Mouse (Mus musculus): ENCODE measurements at regions not wholly inside any gene's neighbourhood (a gene's known extent, or its start where the extent isn't known, plus 50 kb on each side); places are given as distances from the start of the nearest gene placed in this dataset.

DNA sequence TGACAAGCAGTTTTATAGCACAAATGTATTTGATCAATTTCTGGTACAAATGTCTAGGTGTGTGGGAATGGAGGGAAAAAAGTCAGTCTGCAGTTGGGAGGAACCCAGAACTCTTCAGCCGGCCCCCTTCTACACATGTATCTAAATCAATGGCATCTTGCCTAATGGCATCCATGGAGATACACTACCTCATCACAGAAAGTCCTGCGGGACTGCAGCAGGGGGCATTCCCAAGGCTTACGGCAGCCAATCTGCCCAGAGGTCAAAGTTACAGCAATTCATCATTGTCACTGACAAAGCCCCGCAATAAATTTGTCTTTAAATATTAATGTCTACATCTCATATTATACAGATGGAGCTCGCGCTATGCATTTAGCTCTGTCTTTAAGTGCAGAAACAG, 135.7 kb upstream of the Arhgap5 start:
- 52% methylated on average over 6 of the region's 6 CpGs for WGBS
- Histone ChIP-seq H3K4me2 (replicated peaks) (no peak overlapping the region), H3K4me1 (peaks cover 17% of the 10 kb centered on the region), H3K27ac (no peak overlapping the region), H3K27me3 (no peaks in the 10 kb centered on the region), H3K4me3 (no peak overlapping the region), H3K9me3 (no peaks in the 10 kb centered on the region), H3K36me3 (no peaks in the 10 kb centered on the region), H3K9ac (no peak overlapping the region)
- ATAC-seq (ENCODE audit: low FRiP score, low read depth), result no peak

DNA sequence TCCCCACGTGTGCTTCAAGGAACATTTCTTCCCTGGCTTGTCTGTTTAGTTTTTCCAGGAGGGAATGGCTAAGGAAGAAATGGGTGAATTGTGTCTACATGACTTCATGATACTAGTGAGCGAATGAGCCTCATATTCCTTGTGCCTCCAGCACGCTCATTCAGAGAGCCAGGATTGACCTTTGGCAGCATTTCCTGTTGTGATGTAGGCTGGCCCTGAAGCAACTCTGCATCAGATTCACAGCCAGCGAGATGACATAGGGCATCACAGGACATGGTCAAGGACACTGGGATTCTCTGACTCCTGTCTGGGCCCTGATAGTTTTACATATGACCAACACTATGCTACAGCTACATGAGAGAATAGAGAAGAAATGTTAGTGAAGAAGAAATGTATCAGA, 135.3 kb upstream of the Arhgap5 start:
- no peak overlapping the region for H3K4me3 ChIP-seq
- WGBS, result 55% methylated on average over 4 of the region's 4 CpGs
- peaks cover 17% of the 10 kb centered on the region for H3K4me1 ChIP-seq
- no peaks in the 10 kb centered on the region for H3K36me3 ChIP-seq
- H3K9ac ChIP-seq, result no peak overlapping the region
- H3K9me3 ChIP-seq, result no peaks in the 10 kb centered on the region
- no peak for ATAC-seq (ENCODE audit: low FRiP score, low read depth)
- no peaks in the 10 kb centered on the region for H3K27me3 ChIP-seq
- H3K4me2 ChIP-seq (replicated peaks), result no peak overlapping the region
- no peak overlapping the region for H3K27ac ChIP-seq

DNA sequence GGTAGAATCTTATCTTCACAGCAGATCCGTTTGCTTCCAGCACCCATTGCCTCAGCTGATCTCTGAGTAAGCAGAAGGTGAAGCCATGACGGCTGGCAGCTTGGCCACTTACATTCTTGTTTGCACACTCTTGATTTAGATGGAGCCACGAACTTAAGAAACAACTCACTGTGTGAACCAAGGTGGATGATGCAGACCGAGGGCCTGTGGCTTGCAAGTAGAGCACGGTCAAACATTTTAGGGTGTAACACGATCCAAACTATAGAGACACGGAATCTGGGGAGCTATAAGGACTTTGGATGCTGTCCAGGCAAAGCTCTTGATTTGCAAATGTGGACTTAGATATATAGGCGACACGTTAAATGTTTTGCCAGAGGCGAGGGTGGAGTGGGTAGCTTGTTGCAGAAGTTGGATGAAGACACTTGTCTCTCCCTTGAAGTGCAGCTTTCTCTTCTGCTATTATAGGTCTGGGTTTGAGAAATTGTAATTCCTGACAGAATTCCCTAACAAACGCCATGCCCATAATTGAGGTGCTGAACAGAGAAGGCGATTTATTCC, 133.5 kb upstream of the Arhgap5 start:
- no peaks in the 10 kb centered on the region for H3K9me3 ChIP-seq
- WGBS, result 33% methylated on average over 12 of the region's 12 CpGs
- ATAC-seq (ENCODE audit: low FRiP score, low read depth), result peak; percentile 54; the same call in 1 of the 2 replicates

DNA sequence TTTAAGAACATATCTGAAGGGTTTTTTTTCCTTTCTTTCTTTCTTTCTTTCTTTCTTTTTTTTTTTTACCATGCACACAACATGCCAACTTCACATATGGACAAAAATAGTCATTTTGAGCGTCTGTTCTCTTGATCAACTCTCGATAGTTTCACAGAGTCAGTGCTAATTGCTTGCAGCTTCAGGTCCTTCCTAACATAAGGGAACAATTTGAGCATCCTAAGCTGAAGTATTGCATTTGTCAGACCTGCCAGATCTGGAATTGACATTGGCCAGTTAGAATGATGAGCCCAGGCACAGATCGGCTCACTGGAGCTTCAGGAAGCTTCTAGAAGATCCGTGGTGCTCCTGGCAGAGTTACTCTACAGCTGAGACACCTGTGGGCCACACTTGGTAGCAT, 128.7 kb upstream of the Arhgap5 start:
- Histone ChIP-seq H3K4me3 (no peak overlapping the region), H3K4me1 (peaks cover 14% of the 10 kb centered on the region), H3K4me2 (replicated peaks) (no peak overlapping the region), H3K36me3 (no peaks in the 10 kb centered on the region), H3K9ac (no peak overlapping the region), H3K27ac (no peak overlapping the region), H3K9me3 (no peaks in the 10 kb centered on the region), H3K27me3 (no peaks in the 10 kb centered on the region)
- ATAC-seq (ENCODE audit: low FRiP score, low read depth), result no peak
- 32% methylated on average over 4 of the region's 4 CpGs for WGBS

More for the DNA sequence above, 133.5 kb upstream of the Arhgap5 start:
- H3K9ac ChIP-seq, result no peak overlapping the region
- peaks cover 19% of the 10 kb centered on the region for H3K4me1 ChIP-seq
- no peaks in the 10 kb centered on the region for H3K27me3 ChIP-seq
- H3K36me3 ChIP-seq, result no peaks in the 10 kb centered on the region
- no peak overlapping the region for H3K4me3 ChIP-seq
- H3K27ac ChIP-seq, result peak overlapping the region; percentile 6; the same call in 1 of the 2 replicates
- no peak overlapping the region for H3K4me2 ChIP-seq (replicated peaks)

DNA sequence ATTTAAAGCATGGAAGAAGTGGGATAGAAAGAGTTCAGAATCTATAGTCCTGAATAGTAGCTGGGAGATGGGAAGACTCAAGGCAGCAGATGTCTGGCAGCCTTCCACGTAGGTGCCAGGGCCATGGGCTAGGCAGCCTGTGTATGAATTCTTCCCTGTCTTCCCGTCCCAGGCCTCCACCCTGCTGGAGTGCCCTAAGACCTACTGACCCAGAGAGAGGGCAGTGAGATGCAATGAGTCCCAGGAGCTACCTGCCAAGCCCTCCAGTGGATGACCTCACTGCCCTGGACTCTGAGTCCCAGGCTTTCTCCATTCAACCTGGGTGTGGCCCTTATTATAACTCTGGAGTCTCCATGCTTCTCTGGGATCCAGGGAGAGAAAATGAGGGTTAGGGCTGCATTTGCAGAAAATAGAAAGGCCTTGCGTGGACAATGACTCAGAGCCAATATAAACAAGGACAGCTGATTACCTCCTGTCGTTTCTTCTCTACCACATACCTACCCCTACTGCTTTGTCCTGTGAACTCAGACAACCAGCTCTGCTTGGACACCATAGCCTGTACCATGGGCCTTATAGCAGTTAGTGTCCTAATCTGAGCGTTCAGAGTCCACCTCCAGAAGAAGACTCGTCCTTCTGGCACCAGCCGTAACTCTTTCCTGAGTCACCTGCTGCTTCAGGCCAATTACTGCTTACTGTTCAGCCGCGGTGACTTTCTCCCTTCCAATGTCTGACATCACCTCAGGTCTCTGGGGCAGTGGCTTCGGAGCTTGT, 126.9 kb upstream of the Arhgap5 start:
- Histone ChIP-seq H3K27ac (no peak overlapping the region), H3K9ac (no peak overlapping the region), H3K27me3 (no peaks in the 10 kb centered on the region), H3K36me3 (no peaks in the 10 kb centered on the region), H3K4me2 (replicated peaks) (no peak overlapping the region), H3K9me3 (no peaks in the 10 kb centered on the region), H3K4me1 (peaks cover 19% of the 10 kb centered on the region), H3K4me3 (no peak overlapping the region)
- 78% methylated on average over 10 of the region's 10 CpGs for WGBS
- ATAC-seq (ENCODE audit: low FRiP score, low read depth), result no peak

DNA sequence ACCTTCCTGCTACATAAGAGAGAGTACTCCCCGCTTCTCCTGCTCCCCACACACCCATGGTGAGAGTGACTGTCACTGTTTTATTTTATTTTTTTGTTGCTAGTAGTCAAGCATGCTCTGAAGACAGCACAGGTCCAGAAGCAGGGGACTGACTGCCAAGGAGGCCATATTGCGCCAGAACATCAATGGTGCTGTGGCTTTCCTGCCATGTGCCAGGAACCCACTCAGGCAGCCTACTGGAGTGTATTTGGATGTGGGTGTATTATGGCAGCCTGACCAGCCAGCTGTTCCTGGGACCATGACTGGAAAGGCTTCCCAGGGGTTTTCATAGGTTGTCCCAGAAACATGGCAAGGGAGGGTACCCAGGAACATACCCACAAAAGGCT, 126.3 kb upstream of the Arhgap5 start:
- no peaks in the 10 kb centered on the region for H3K9me3 ChIP-seq
- 95% methylated on average over 2 of the region's 2 CpGs for WGBS
- no peaks in the 10 kb centered on the region for H3K36me3 ChIP-seq
- no peak overlapping the region for H3K9ac ChIP-seq
- H3K27ac ChIP-seq, result no peak overlapping the region
- H3K4me1 ChIP-seq, result peaks cover 25% of the 10 kb centered on the region
- ATAC-seq (ENCODE audit: low FRiP score, low read depth), result no peak
- H3K4me3 ChIP-seq, result no peak overlapping the region
- H3K27me3 ChIP-seq, result no peaks in the 10 kb centered on the region
- H3K4me2 ChIP-seq (replicated peaks), result no peak overlapping the region

DNA sequence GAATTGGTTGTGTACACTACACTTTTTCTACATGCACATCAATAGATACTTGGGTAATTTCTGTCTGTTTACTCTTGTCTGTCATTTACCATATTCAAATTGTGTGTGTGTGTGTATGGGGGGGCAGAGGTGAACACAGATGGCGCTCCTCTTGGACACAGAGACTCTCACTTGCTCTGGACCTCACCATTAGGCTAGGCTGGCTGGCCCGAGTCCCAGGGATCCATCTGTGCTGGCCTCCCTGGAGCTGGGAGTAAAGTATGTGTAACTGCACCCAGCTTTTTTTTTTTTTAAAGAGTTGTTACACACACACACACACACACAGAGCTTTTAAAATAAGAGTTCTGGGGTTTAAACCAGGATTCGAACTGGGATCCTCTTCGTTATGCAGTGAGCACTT, 124.5 kb upstream of the Arhgap5 start:
- ATAC-seq (ENCODE audit: low FRiP score, low read depth), result no peak
- peaks cover 36% of the 10 kb centered on the region for H3K4me1 ChIP-seq
- 83% methylated on average over 4 of the region's 4 CpGs for WGBS

DNA sequence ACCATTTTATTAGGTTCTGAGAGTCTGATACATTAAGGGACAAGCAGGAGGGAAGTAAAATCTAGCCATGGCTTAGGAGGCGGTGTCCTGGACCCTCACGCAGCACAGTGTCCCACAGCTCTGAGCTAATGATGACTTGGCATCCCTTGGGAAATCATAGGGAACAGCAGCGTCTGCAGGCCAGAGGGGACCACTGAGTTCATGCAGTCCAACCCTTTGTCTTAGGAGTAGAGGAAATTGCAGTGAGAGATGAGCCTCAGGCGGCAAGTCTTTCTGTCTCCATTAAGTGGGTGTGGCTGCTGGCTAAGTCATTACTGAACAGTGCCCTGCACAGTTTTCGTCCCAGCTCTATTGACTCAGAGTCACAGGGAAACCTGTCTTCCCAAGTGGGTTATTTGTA, 123.8 kb upstream of the Arhgap5 start:
- no peak overlapping the region for H3K27ac ChIP-seq
- H3K9ac ChIP-seq, result no peak overlapping the region
- WGBS, result 53% methylated on average over 5 of the region's 5 CpGs
- H3K36me3 ChIP-seq, result no peaks in the 10 kb centered on the region
- no peak overlapping the region for H3K4me3 ChIP-seq
- ATAC-seq (ENCODE audit: low FRiP score, low read depth), result no peak
- H3K4me1 ChIP-seq, result peaks cover 36% of the 10 kb centered on the region
- no peaks in the 10 kb centered on the region for H3K27me3 ChIP-seq
- H3K4me2 ChIP-seq (replicated peaks), result no peak overlapping the region
- no peaks in the 10 kb centered on the region for H3K9me3 ChIP-seq

More for the DNA sequence above, 124.5 kb upstream of the Arhgap5 start:
- Histone ChIP-seq H3K9ac (no peak overlapping the region), H3K27ac (no peak overlapping the region), H3K4me3 (no peak overlapping the region), H3K27me3 (no peaks in the 10 kb centered on the region), H3K9me3 (no peaks in the 10 kb centered on the region), H3K36me3 (no peaks in the 10 kb centered on the region), H3K4me2 (replicated peaks) (no peak overlapping the region)

DNA sequence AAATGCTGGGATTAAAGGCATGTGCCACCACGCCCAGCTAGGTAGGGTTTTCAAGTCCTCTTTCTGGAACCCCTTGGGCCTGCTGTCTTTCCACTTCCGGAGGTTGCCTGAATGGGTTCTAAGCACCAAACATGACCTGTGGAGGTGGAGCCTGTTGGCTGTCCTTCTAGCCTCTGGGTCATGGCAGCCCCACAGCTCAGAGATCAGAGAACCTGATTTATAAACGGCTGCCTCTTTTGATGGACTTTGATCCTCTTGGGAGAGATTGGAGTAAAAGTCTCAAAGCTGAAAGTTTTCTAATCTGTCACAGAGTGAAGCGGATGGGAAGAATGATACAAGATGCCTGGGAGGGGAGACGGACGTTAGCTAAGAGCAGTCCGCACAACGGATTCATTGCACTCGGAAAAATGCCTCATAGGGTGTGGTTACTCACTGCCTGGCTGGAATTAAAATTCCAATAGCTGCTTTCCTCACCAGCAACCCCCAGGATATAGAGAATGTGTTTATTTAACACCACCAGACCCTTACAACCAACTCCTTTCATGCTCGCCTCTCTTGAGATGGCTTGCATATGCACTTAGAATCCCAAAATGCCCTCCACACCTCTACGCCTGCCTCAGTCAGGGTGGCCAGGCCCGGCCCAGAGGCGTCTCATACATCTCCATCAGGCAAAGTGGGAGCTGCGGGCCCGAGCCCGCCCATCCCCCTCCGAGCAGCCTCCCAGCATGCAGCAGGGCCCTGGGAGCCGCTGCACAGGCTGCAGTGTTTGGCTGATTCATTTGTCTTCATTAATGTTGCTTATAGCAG, 122.4 kb upstream of the Arhgap5 start:
- Histone ChIP-seq H3K9ac (no peak overlapping the region), H3K4me2 (replicated peaks) (peak overlapping the region; percentile 23; the same call in 1 of the 2 replicates), H3K27me3 (no peaks in the 10 kb centered on the region), H3K9me3 (no peaks in the 10 kb centered on the region), H3K4me1 (peaks cover 35% of the 10 kb centered on the region), H3K4me3 (no peak overlapping the region), H3K27ac (peak overlapping the region; percentile 75), H3K36me3 (no peaks in the 10 kb centered on the region)
- ATAC-seq (ENCODE audit: low FRiP score, low read depth), result peak; percentile 79
- 30% methylated on average over 18 of the region's 18 CpGs for WGBS

DNA sequence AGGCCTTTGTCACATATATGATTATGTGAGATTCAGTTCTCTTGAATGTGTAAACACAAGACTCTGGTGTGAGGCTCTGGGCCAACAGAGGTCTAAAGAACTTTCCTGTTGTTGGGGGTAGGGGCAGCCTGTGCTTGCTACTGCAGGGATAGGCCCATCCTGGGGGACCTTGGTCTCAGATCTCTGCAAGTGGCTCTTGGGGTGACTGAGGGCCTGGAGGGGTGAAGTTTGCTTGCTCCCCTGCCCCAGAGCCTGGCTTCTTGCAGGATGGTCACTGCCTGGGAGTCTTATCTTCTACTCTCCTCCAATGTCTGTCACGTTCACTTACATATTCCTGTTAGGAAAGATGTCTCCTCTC, 121.8 kb upstream of the Arhgap5 start:
- 77% methylated on average over 1 of the region's 1 CpGs for WGBS
- H3K9ac ChIP-seq, result no peak overlapping the region

DNA sequence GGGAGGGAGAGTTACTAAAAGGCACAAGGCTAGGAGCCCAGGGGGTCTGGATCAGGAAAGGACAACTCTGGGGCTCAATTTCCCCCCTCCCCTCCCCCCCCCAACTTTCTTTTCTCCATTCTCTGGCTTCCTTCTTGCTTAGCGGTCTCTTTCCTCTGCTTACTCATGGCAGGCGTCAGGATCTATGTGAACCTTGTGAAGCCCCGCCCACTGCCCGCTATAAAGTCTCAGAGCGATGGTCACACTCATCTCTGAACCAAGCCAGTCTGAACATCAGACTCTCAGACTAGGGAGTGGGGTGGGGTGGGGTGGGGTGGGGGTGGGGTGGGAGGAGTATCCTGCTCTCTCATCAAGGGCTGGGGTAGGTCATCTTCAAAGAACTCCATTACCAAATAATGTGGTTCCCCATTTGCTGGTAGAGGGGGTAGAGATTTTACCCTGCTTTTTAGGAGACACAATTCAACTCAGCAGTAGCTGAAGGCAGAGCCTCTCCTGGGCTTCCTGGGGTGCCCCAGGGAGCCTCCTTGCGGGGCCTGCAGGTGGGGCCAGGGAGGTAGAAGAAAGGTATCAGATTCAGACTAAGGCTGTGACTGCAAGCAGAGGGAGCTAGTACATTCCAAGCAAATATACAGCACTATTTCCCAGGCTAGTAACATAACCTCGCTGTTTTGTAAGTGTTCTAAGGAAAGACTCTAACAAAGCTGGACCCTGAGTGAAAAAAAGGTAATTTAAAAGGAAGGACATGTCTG, 120.8 kb upstream of the Arhgap5 start:
- peak; percentile 48; the same call in 1 of the 2 replicates for ATAC-seq (ENCODE audit: low FRiP score, low read depth)
- H3K4me1 ChIP-seq, result peaks cover 35% of the 10 kb centered on the region
- H3K27me3 ChIP-seq, result no peaks in the 10 kb centered on the region
- H3K9me3 ChIP-seq, result no peaks in the 10 kb centered on the region
- H3K4me2 ChIP-seq (replicated peaks), result peak overlapping the region; percentile 28
- 5% methylated on average over 7 of the region's 7 CpGs for WGBS
- H3K4me3 ChIP-seq, result no peak overlapping the region
- H3K27ac ChIP-seq, result peak overlapping the region; percentile 69; the same call in 1 of the 2 replicates
- no peak overlapping the region for H3K9ac ChIP-seq
- H3K36me3 ChIP-seq, result no peaks in the 10 kb centered on the region

More for the DNA sequence above, 121.8 kb upstream of the Arhgap5 start:
- H3K27ac ChIP-seq, result peak overlapping the region; percentile 69
- ATAC-seq (ENCODE audit: low FRiP score, low read depth), result no peak
- no peak overlapping the region for H3K4me3 ChIP-seq
- H3K9me3 ChIP-seq, result no peaks in the 10 kb centered on the region
- peak overlapping the region; percentile 23; the same call in 1 of the 2 replicates for H3K4me2 ChIP-seq (replicated peaks)
- H3K4me1 ChIP-seq, result peaks cover 35% of the 10 kb centered on the region
- H3K36me3 ChIP-seq, result no peaks in the 10 kb centered on the region
- no peaks in the 10 kb centered on the region for H3K27me3 ChIP-seq

DNA sequence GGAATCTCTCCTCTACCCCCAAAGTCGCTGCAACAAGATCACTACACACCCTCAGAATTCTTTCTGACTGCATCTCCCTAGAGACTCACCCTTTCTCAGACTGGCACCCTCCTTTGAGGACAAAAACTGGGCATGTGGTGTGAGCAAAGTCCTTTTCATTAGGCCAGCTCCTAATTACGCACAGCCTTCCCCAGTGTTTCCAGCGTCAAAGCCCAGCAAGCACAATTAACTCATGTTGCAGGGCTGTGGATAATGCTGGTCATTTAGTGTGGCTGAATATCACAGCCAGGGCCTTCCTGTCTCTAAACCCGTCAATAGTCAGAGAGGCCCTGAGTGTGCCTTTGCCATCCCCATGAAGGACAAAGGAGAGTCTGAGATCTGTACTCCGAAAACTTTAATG, 114.2 kb upstream of the Arhgap5 start:
- Histone ChIP-seq H3K36me3 (no peaks in the 10 kb centered on the region), H3K9ac (no peak overlapping the region), H3K27me3 (no peaks in the 10 kb centered on the region), H3K4me2 (replicated peaks) (no peak overlapping the region), H3K9me3 (no peaks in the 10 kb centered on the region), H3K4me1 (peaks cover 7% of the 10 kb centered on the region), H3K4me3 (no peak overlapping the region), H3K27ac (no peak overlapping the region)
- 53% methylated on average over 5 of the region's 5 CpGs for WGBS
- ATAC-seq (ENCODE audit: low FRiP score, low read depth), result no peak
